Mouse (Mus musculus) intestine, embryonic 14.5 days (tissue): Measurements from ENCODE around the gene Atrip. TPM values are rescaled to one million over a fixed set of nuclear protein-coding genes. Genes with fewer than 3 reads are reported as not detected.

Source experiments
- ATAC-seq: fragments of 200-750 bp; cut with Nextera tagmentation; replicated peaks from 2 replicates; pipeline ENCODE4 v1.8.0; 2017; ENCODE audit warnings: low read depth, moderate number of reproducible peaks, moderate TSS enrichment, moderate library complexity; ENCODE audit not compliant: low FRiP score, low TSS enrichment
- DNase-seq: peaks from one replicate; pipeline ENCODE4 v3.0.0-alpha.2; 2018; ENCODE audit warnings: low spot score
- H3K27ac ChIP-seq: fragments of 300-500 bp; sonication (generic); 2 replicates; pipeline ENCODE4 v1.5.1; 2014; ENCODE audit warnings: low read depth, mild to moderate bottlenecking, control low read depth
- H3K27me3 ChIP-seq: fragments of 300-500 bp; sonication (generic); replicated peaks from 2 replicates; pipeline ENCODE4 v1.6.1; 2014; ENCODE audit warnings: low read length, control low read depth; ENCODE audit not compliant: control insufficient read depth, insufficient read depth
- H3K36me3 ChIP-seq: fragments of 300-500 bp; sonication (generic); 2 replicates; pipeline ENCODE4 v1.6.1; 2014; ENCODE audit warnings: low read length, control low read depth; ENCODE audit not compliant: control insufficient read depth, insufficient read depth
- H3K4me1 ChIP-seq: fragments of 300-500 bp; sonication (generic); replicated peaks from 2 replicates; pipeline ENCODE4 v1.6.1; 2014; ENCODE audit warnings: low read length, control low read depth, mixed read lengths; ENCODE audit not compliant: control insufficient read depth, insufficient read depth
- H3K4me2 ChIP-seq: fragments of 300-500 bp; sonication (generic); 2 replicates; pipeline ENCODE4 v1.6.1; 2014; ENCODE audit warnings: low read length
- H3K4me3 ChIP-seq: fragments of 300-500 bp; sonication (generic); 2 replicates; pipeline ENCODE4 v1.5.1; 2014; ENCODE audit warnings: low read depth, low read length, control low read depth, mixed read lengths
- H3K9ac ChIP-seq: fragments of 300-500 bp; sonication (generic); 2 replicates; pipeline ENCODE4 v1.6.1; 2014; ENCODE audit warnings: mild to moderate bottlenecking, low read length
- H3K9me3 ChIP-seq: fragments of 300-500 bp; sonication (generic); 2 replicates; pipeline ENCODE4 v1.6.1; 2016; ENCODE audit warnings: low read length, control low read depth; ENCODE audit not compliant: control insufficient read depth
- WGBS: fragments of 180-500 bp; shearing (Covaris S2); extraction: QIAGEN DNeasy Blood & Tissue Kit; methylation state at CpG from one replicate; pipeline ENCODE4 v1.1.7; 2014; 5-methylcytosine and 5-hydroxymethylcytosine counted together
- polyA plus RNA-seq: library from polyadenylated mRNA; unstranded; fragments of >200 nt; fragmentation: Nextera tagmentation; extraction: Ambion mirVana; gene quantifications from 2 replicates; pipeline ENCODE4 v1.2.1, GENCODE M21; 2014

Gene Atrip
- polyA plus RNA-seq, 1 experiment from 2014 or later, result 28.2 TPM

- WGBS, result 89% methylated on average over 9 of the region's 9 CpGs
- H3K4me3 ChIP-seq, result no peak overlapping the region
- DNase-seq, result no peak
Measured at GRCm38 (mm10) chr9:109052490-109053260, 21.2 kb downstream of the Atrip start.

GRCm38 (mm10) chr9:109051651-109052489, 22.1 kb downstream of the Atrip start:
- Histone ChIP-seq H3K36me3 (peaks cover 29% of the 10 kb centered on the region), H3K4me2 (no peak overlapping the region)
- WGBS, result 89% methylated on average over 10 of the region's 10 CpGs

More at GRCm38 (mm10) chr9:109052490-109053260, 21.2 kb downstream of the Atrip start:
- H3K27me3 ChIP-seq, result no peaks in the 10 kb centered on the region
- H3K27ac ChIP-seq, result no peak overlapping the region
- H3K36me3 ChIP-seq, result peaks cover 37% of the 10 kb centered on the region
- peaks cover 7% of the 10 kb centered on the region for H3K4me1 ChIP-seq
- ATAC-seq, result no peak
- H3K4me2 ChIP-seq, result no peak overlapping the region
- H3K9me3 ChIP-seq, result no peaks in the 10 kb centered on the region
- H3K9ac ChIP-seq, result no peak overlapping the region

GRCm38 (mm10) chr9:109051011-109051501, 22.9 kb downstream of the Atrip start:
- Histone ChIP-seq H3K4me2 (no peak overlapping the region), H3K4me1 (peaks cover 7% of the 10 kb centered on the region), H3K9ac (no peak overlapping the region), H3K36me3 (peaks cover 20% of the 10 kb centered on the region), H3K27ac (no peak overlapping the region), H3K27me3 (no peaks in the 10 kb centered on the region), H3K9me3 (no peaks in the 10 kb centered on the region), H3K4me3 (no peak overlapping the region)
- no peak for DNase-seq
- ATAC-seq, result no peak
- 90% methylated on average over 13 of the region's 13 CpGs for WGBS

More at GRCm38 (mm10) chr9:109051651-109052489, 22.1 kb downstream of the Atrip start:
- Histone ChIP-seq H3K4me3 (no peak overlapping the region), H3K27me3 (no peaks in the 10 kb centered on the region), H3K4me1 (peaks cover 7% of the 10 kb centered on the region), H3K9me3 (no peaks in the 10 kb centered on the region), H3K27ac (no peak overlapping the region), H3K9ac (no peak overlapping the region)
- DNase-seq (no peak), ATAC-seq (no peak)

- H3K36me3 ChIP-seq, result peaks cover 18% of the 10 kb centered on the region
- peaks cover 7% of the 10 kb centered on the region for H3K4me1 ChIP-seq
- no peak overlapping the region for H3K4me2 ChIP-seq
- DNase-seq (no peak), ATAC-seq (no peak)
- H3K27ac ChIP-seq, result no peak overlapping the region
- H3K27me3 ChIP-seq, result no peaks in the 10 kb centered on the region
- H3K4me3 ChIP-seq, result no peak overlapping the region
- no peaks in the 10 kb centered on the region for H3K9me3 ChIP-seq
- H3K9ac ChIP-seq, result no peak overlapping the region
- WGBS, result 81% methylated on average over 3 of the region's 3 CpGs
Measured at GRCm38 (mm10) chr9:109050674-109050997, 23.3 kb downstream of the Atrip start.

GRCm38 (mm10) chr9:109049996-109050673, 23.8 kb downstream of the Atrip start:
- no peak overlapping the region for H3K9ac ChIP-seq
- peaks cover 18% of the 10 kb centered on the region for H3K36me3 ChIP-seq
- H3K4me2 ChIP-seq, result no peak overlapping the region
- H3K9me3 ChIP-seq, result no peaks in the 10 kb centered on the region
- no peak for DNase-seq
- no peak for ATAC-seq
- no peak overlapping the region for H3K27ac ChIP-seq
- H3K27me3 ChIP-seq, result no peaks in the 10 kb centered on the region
- WGBS, result 82% methylated on average over 9 of the region's 9 CpGs
- no peak overlapping the region for H3K4me3 ChIP-seq
- peaks cover 3% of the 10 kb centered on the region; the same call in 1 of the 2 replicates for H3K4me1 ChIP-seq

- WGBS, result 67% methylated on average over 7 of the region's 7 CpGs
- DNase-seq (no peak), ATAC-seq (no peak)
- H3K27me3 ChIP-seq, result no peaks in the 10 kb centered on the region
- H3K27ac ChIP-seq, result no peak overlapping the region
- H3K4me3 ChIP-seq, result no peak overlapping the region
- H3K9me3 ChIP-seq, result no peaks in the 10 kb centered on the region
- no peaks in the 10 kb centered on the region for H3K4me1 ChIP-seq
- no peak overlapping the region for H3K4me2 ChIP-seq
- peaks cover 18% of the 10 kb centered on the region for H3K36me3 ChIP-seq
- H3K9ac ChIP-seq, result no peak overlapping the region
Measured at GRCm38 (mm10) chr9:109049316-109049715, 24.6 kb downstream of the Atrip start.

GRCm38 (mm10) chr9:109046306-109046705, 27.6 kb downstream of the Atrip start:
- Histone ChIP-seq H3K4me3 (no peak overlapping the region), H3K9me3 (no peaks in the 10 kb centered on the region), H3K27ac (no peak overlapping the region), H3K27me3 (no peaks in the 10 kb centered on the region), H3K4me2 (no peak overlapping the region), H3K4me1 (no peaks in the 10 kb centered on the region), H3K36me3 (peaks cover 9% of the 10 kb centered on the region; the same call in 1 of the 2 replicates), H3K9ac (no peak overlapping the region)
- ATAC-seq, result no peak
- DNase-seq, result no peak
- WGBS, result 38% methylated on average over 5 of the region's 5 CpGs

- H3K4me3 ChIP-seq, result no peak overlapping the region
- peak overlapping the region; percentile 18; the same call in 1 of the 2 replicates for H3K4me2 ChIP-seq
- 67% methylated on average over 7 of the region's 7 CpGs for WGBS
- H3K9me3 ChIP-seq, result no peaks in the 10 kb centered on the region
- peaks cover 21% of the 10 kb centered on the region for H3K4me1 ChIP-seq
- no peak overlapping the region for H3K27ac ChIP-seq
- no peaks in the 10 kb centered on the region for H3K36me3 ChIP-seq
- H3K27me3 ChIP-seq, result no peaks in the 10 kb centered on the region
- no peak overlapping the region for H3K9ac ChIP-seq
- peak; percentile 9 for ATAC-seq
- no peak for DNase-seq
Measured at GRCm38 (mm10) chr9:109041351-109041750, 32.6 kb downstream of the Atrip start.
